Mouse (Mus musculus): ENCODE data around the gene Edar.

Edar gene

DNA sequence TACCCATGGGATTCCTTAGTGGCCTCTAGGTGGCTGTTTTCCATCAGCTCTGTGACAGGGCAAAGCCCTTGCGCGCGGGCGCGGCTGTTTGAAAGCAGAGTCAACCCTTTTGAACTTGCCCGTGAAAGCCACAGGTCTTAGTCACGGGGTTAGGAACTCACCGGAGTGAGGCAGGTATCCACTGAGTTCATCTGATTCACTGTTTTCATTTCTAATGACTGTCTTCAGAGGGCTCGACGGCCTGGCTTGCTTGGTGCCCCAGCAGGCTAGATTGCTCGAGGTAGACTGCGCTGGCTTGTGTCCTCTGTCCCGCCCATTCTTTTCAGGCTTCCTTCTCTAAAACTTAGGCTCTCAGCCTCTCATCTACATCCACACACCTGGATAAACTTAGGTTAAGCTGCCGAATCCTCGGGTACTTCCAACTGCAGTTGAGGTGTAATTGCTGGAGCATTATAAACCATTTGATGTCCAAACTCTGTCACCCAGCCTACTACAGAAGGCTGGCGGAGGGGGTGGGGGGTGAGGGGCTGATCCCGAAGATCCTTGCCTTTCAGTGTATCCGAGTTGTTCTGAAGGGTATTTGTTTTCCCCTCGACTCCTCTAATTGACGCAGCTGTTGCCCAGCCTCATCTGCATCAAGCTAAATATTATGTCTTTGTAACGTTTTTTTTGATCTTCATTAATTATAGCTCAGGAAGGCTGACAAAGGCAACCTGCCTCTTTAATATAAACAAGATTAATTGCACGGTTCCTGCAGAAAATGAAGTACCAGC, 24.0 kb downstream of the Edar start:
- no peak for DNase-seq (ENCODE audit: extremely low read depth, low read depth)

DNA sequence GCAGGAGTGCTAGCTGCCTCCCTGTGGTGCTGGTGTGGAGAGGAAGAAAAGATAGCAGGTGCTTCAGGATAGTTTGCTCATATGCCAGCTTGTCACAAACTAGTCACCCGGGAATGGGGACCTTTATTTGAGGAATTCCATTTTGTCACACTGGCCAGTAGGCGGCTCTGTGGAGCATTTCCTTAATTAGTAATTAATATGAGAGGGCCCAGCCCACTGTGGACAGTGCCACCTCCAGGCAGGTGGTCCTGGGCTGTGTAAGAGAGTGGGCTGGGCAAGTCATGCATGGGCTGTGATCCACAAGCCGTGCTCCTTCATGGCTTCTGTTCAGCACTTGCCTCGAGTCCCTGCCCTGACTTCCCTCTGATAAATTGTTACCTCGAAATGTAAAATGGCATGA, 26.7 kb downstream of the Edar start:
- no peak for DNase-seq (ENCODE audit: extremely low read depth, low read depth)

DNA sequence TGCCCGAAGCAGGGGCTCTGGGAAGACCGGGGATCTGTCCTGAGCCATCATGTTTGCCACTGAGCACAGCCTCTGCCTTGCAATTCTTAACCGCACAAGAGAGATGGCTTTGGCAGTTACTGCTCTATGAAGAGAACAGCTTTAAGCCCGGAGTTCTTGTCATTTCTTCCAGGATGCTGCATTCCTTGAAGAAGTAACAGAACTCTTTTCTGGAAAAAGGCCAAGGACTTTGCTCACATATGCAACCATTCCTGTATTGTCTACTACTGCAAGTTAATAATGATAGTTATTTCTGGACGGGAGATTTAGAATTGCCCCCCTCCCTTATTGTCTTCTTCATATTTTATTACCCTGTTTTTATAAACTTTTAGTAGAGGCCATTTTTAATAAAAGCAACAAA, 30.8 kb downstream of the Edar start:
- DNase-seq (ENCODE audit: extremely low read depth, low read depth) = no peak

DNA sequence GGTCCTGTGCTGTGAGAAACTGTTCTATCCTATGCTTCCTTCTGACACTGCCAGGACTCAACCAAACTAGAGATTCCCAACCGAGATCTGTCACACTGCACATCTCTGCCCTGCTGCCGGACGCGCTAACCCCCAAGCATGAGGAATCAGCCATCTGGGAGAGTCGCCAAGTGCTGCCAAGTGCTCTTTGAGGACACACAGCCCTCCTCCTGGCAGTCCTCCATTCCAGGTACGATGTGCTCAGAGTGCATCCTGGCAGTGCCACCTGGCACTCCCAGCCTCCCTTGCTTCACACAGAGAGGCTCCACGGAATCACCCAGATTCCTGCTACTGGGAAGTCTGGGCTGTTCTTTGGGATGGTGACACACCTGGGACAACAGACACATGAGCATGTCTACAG, 31.3 kb downstream of the Edar start:
- no peak for DNase-seq (ENCODE audit: extremely low read depth, low read depth)

DNA sequence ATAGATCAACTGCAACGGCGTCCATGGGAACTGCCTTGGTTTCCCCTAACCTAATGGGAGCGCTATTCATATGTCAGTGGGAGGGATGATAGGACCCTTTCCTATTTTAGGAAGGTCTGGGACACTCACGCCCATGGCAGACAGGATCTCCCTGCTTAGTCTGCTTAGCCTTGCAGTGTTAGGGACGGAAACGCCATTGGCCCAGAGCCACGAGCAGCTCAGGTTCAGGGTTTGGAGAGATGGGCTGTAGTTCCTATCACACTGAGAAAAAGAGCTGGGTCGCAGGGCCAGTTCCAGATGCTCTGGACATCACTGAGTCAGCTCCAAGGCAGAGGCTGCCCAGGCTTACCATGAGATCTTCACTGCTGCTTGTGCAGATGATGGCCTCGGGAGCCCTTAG, 32.5 kb downstream of the Edar start:
- DNase-seq (ENCODE audit: extremely low read depth, low read depth) = no peak

DNA sequence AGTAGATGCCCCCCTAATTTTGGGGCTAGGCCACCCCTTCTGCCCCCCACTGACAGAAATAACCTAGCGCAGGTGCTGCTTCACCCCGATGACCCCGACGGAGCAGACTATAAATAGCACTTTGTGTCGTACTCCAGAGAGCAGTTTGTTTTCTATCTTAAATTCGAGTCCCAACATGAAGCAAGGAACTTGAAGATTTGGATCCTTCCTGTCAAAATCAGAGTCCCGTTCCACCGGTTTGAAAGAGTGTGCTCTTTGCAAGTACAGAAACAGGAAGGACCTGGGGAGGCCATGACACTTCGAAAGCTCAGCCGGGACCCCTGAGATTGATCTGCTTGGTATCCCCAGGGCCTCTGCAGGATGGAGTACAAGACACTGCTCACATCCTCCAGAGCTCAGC, 33.8 kb downstream of the Edar start:
- DNase-seq (ENCODE audit: extremely low read depth, low read depth) = no peak

DNA sequence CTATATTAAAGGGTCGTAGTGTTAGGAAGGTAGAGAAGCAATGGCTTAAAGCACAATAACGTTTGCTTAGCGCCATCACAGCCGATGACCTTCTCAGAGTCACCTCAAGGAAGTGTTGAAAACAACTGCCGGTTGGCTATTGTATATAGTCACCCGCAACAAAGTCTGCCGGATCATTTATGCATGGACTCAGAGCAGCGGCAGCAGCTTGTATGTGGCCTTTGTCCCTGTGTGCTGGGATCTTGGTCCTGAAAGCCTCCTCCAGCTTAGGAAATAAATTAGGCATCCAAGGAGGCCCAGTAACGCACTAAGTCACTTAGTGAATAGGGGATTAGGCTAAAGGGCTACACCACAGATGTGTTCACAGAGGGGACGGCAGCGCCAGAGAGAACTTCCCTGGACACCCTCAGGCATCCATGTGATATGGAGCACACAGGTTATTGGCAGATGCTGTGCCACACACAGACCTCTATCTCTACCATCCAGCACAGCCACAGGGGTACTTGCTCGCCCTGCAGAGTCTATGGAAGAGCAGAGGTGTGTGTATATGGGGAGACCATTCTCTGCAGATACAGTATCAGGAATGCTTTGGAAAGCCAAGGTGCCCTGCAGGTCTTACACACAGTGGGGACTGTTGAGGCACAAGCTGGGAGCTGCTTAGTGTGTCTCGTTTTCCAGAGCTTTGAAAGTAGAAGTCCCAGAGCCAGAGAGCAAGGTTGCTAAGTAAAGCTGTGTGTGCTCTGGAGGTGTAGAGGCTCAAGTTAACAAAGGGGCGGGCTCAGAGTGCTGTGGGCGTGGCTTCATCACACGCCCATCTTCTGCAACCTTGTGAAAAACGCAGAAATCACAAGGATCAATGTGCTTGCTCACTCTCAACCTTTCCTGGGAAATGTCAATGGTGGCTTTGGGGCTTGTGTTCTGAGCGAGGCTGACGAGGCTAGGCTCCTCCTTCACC, 34.7 kb downstream of the Edar start:
- DNase-seq (ENCODE audit: extremely low read depth, low read depth) = no peak

DNA sequence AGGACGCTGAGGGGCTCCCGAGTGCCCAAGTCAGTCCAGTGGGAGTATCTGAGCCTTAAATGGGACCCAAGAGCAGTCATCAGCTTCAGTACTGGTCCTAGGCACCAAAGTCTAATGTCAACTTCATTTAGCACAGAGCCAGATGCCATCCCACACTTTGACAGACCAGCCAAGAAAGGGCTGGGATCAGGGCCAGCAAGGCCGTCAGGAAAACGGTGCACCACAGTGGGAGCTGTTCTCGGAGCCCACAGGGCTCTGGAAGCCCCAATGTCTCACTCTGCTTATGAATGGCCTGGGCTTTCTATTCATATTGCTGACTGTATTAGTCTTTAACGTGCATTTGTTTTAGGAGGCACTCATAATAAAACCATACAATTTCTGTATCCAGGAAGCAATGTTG, 36.2 kb downstream of the Edar start:
- no peak for DNase-seq (ENCODE audit: extremely low read depth, low read depth)

DNA sequence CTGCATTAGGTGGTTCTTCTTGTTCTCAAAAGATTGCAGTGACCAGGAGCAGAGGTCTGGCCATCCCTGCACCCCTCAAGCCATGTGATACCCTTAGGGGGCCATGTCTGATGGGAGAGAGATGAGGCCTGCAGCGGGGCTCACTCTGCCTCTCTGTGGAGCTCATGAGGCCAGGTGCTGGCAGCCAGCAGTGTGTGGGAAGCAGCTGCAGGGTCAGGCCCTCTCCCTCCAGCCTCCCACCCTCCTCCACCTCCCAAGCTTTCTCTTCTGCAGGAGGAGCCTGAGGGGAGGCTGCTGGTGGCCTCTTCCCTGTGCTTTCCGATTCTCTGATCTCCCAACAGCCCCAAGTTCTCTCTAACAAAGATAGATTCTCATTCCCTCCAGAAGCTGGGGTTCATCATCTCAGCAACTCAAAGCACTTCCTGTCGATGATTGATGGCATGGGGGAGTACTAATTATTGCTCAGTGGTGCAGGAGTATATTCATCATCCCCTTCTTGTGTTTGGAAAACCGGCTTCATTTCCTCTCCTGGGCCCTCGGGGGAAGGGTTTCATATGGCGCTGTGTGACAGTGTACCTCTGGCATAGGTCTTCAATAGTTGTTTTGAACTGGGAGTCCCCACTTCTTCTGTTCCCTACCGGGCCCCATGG, 38.9 kb downstream of the Edar start:
- DNase-seq (ENCODE audit: extremely low read depth, low read depth) = no peak

DNA sequence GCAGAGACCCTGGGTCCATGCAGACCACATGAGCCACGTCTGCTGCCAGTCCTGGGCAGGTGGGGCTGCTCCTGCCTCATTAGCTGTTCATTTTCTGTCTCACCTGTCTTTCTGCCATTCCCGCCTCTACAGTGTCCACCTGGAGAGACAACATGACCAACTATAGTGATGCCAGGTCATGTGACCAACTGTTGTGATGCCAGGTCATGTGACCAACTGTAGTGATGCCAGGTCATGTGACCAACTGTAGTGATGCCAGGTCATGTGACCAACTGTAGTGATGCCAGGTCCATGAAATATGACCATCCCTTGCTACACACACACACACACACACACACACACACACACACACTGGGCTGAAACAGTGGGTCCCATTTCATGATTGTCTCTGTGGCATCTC, 41.9 kb downstream of the Edar start:
- DNase-seq (ENCODE audit: extremely low read depth, low read depth) = no peak

DNA sequence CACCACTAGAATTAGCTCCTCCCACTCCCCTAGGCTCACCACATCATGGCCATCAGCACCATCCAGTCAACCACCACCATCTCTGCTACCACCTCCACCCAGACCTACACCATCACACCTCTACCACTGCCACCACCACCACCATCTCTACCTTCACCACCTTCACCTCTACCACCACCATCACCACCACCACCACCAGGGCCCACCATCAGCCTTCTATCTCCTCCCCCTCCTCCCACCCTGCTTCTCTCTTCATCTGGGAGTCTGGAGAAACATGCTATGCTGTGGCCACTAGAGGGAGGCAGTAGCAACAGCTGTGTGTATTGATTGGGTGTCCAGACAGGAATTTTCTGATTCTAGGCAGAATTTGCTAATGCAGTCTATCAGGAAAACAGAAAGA, 47.9 kb downstream of the Edar start:
- DNase-seq (ENCODE audit: extremely low read depth, low read depth) = no peak

DNA sequence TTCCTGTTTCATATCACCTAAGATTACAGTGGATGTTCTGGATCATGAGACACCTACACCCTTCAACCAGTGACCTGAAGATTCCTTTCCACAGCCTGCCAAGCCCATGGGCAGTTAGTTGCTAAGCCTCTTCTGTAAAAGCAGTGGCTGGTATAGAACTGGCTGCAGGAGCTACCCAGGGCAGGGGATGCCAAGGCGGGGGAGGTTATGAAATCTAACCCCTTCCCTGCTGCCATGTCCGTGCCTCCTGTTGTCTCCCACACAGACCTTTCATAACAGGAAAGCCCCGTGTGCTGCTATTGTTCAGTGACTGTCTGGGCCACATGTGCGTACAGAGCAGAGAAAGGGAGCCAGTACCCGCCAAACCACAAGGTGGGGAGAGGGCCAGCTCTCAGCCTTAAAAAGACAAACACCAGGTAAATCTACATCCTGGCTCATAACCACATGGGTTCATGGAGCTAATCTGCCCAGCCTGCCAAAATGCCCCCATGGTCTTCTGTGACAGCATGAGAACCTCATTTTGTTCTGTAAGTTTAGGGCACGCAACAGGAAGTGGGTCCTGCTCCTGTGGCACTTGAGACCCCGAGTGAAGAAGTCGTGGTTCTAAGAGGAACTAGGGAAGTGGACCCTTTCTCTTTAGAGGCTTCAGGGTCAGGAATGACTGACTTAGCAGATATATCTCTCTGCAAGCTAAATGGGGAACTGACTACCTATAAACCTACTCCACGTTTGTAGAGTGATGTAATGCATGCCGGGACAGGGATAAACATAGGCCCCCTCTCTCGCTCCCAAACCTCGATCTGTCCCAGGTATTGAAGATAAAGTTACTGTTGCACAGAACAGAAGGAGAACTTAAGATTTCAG, 50.4 kb downstream of the Edar start:
- DNase-seq (ENCODE audit: extremely low read depth, low read depth) = no peak

DNA sequence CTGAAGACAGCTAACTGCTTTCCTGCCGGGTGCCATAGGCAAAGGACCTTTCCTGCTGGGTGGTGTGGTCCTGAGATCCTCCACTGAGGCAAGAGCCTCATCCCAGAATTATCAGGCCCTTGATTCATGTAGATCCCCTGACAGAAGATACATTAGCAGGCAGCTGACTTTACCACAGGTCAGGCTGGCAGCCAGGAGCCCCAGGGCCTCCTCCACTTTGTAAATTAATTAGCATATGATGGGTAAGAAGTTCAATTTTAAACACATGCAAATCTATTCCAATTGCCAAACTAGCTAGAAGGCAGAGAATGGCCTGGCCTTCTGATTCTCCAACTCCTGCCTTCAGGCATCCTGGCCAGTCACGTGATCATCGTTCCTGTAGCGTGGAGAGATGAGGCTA, 56.2 kb downstream of the Edar start:
- DNase-seq (ENCODE audit: extremely low read depth, low read depth) = no peak

DNA sequence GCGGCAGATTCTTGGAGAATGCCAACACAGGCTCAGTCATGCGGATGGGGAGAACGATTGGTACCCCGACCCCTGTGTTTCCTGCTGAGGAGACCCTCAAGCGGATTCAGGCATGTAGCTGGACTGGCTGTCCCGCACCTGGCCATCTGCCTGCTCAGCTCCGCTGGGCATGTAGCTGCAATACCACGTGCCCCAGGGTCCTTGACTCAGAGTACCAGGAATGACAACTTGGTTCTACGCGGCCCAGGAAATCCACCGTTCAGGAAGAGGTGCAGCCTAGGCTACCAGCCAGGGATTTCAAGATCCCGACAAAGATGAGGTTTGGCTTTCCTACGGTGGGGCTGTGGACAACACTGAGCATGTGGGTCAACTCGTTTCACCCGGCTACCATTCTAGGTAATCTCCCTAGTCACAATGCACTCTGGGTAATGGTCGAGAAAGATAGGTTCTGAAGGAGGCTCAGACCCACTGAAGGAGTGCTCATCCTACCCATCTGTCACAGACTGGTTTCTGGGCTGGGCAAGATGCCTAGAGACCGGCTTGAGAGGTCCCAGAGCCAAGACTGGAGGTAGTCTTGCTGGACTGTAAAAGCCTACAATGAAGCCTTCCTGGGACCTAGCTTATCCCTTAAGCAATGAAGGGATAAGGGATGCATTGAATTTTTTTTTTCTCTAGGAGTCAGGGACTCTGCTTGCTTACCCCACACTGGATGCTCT, 56.8 kb downstream of the Edar start:
- no peak for DNase-seq (ENCODE audit: extremely low read depth, low read depth)

DNA sequence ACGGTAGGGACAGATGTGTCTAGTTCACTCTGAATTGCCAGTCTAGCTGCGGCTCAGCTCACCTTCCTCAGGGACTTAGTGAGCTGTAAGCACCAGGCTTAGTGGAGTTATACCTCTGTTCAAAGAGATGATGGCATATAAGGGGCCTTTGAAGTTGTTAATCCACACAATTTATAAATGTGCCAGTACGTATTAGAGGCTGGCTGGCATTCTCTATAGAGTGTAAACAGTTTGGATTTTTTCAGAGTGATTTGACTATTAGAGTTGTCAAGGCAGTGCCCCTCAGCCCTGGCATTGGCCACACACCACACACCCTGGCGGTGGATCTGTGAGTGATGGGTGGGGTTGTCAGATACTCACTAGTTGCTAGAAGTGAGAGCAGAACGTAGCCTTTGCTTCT, 58.9 kb downstream of the Edar start:
- DNase-seq (ENCODE audit: extremely low read depth, low read depth) = no peak

DNA sequence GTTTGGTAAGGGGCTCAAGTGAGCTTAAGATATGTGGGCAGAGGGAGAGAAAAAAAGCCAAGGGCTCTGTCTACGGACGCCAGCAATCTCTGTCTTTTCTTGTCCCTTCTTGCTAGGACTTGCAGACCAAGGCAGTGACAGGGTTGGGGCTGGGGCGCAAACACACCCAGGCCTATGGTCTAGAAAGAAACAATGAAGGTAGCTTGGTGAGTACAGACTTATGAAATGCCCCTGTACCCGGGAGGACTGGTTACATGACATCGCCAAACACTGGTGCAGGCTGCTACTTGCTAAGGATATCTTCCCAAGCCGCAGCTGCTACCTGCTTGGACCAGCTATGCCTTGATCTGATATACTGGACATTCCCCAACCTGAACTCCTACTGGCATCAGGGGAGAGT, 60.9 kb downstream of the Edar start:
- DNase-seq (ENCODE audit: extremely low read depth, low read depth) = no peak

DNA sequence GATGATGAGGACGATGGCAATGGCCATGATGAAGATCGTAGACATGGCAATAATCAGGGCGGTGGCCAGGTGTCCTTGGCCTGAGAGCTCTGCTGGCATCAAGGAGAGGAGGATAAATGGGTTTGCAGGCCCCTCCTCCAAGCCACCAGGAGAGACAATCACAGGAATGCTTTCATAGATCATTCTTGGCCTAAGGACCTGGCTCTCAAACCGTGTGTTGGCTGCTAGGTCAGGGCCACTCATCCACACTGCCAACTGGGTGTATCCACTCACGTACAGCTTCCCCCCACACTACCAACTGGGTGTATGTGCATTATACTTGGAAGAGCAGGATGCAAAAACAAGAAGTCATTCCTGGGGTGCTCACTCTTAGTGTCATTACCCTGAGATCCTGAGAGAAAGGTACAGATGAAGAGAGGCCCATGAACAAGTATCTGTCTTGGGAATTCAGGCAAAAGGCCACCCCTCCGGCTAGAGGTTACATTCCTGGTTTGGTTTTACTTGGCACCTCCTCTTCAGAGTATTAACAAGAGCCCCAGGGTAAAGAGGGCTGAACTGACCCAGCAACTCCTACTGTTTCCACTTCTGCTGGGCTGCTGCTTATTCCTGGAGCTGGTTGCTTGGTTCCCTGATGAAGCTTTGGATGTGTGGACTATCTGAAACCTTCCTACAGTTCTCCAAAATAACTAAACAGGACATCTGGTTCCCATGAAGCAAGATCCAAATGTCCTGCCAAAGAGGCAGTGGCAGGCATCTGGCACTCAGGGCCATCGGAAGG, 64.8 kb downstream of the Edar start:
- DNase-seq (ENCODE audit: extremely low read depth, low read depth) = no peak

DNA sequence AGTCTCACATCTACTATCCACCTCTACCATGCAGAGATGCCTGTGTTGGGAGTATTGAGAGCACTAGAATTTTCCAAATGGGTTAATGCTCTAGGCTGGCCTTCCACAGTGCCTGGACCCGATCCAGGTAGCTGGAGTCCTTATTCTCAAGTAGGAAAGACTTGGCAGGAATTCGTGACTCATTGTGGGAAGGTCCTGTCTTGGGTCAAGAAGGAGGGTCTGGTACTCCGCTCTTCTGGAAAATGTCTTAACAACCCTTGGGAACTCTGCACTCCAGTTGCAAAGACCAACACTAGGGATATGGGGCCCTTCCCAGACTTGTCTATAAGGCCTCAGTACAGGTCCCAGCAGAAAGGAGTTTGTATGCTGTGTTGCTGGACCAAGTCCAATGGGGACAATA, 66.6 kb downstream of the Edar start:
- DNase-seq (ENCODE audit: extremely low read depth, low read depth) = no peak

DNA sequence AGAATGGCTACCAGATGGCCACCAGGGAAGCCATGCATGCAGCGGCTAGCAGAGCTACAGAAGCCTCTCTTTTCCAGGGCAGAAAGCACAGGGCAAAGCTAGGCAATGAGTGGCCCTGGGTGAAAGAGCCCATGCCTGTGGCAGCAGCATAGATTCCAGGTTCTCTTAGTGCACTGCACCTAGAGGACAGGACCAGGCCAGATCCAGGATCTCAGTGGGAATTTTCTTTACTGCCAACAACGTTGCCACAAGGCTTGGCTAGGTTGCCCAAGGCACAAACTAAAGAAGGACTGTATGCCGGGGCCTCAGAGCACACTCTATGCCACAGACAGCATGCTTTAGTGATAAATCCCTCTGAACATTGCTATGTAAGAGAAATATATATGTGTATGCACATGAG, 69.1 kb downstream of the Edar start:
- no peak for DNase-seq (ENCODE audit: extremely low read depth, low read depth)

DNA sequence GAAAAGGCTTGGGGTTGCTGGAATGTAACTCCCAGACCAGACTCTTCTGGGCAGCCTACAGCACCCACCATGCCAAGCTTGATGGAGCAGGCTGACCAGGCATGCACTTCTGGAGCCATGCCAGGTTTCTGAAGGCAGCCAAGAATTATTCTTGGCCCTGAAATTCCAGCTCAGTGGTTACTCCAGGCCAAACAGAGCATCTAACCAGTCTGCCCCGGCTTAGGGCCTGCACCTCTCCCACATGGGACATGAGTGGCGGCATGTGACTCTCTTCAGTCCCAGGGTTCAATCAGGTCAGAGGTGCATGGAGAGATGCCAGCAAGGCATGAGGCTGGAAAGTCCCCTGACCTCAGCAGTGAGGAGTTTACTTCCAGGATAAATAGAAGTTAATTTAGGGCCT, 70.7 kb downstream of the Edar start:
- no peak for DNase-seq (ENCODE audit: extremely low read depth, low read depth)
